Mouse (Mus musculus) testis, adult 2 months (tissue): ENCODE data around the gene Ttc28. TPM values are rescaled to one million over a fixed set of nuclear protein-coding genes. Genes with fewer than 3 reads are reported as not detected.

Source experiments
- H3K27ac ChIP-seq: fragments of 200-500 bp; 2 replicates; pipeline ENCODE4 v1.5.1; 2012; ENCODE audit warnings: low read depth, low read length; ENCODE audit not compliant: control insufficient read depth, insufficient read depth
- H3K27me3 ChIP-seq: fragments of 200-500 bp; 2 replicates; pipeline ENCODE4 v1.6.1; 2012; ENCODE audit warnings: mild to moderate bottlenecking, low read length, moderate library complexity; ENCODE audit not compliant: control insufficient read depth, insufficient read depth
- H3K36me3 ChIP-seq: fragments of 200-500 bp; 2 replicates; pipeline ENCODE4 v1.6.1; 2012; ENCODE audit warnings: mild to moderate bottlenecking, low read length; ENCODE audit not compliant: control insufficient read depth, insufficient read depth
- H3K4me1 ChIP-seq: fragments of 200-500 bp; 2 replicates; pipeline ENCODE4 v1.6.1; 2012; ENCODE audit warnings: low read length; ENCODE audit not compliant: control insufficient read depth, insufficient read depth
- H3K4me3 ChIP-seq: fragments of 200-500 bp; 2 replicates; pipeline ENCODE4 v1.5.1; 2012; ENCODE audit warnings: low read depth, mild to moderate bottlenecking, low read length, moderate library complexity, mixed read lengths; ENCODE audit not compliant: control insufficient read depth
- CTCF ChIP-seq: fragments of 200-500 bp; IDR thresholded peaks from 2 replicates; pipeline ENCODE4 v1.5.1; 2012; ENCODE audit warnings: low read depth, mild to moderate bottlenecking, inconsistent platforms, low read length, moderate library complexity; ENCODE audit not compliant: control insufficient read depth, insufficient read depth, insufficient replicate concordance
- POLR2A ChIP-seq: fragments of 200-500 bp; IDR thresholded peaks from 2 replicates; pipeline ENCODE4 v1.6.1; 2012; ENCODE audit warnings: low read depth, mild to moderate bottlenecking, inconsistent platforms, low read length, moderate library complexity; ENCODE audit not compliant: control insufficient read depth
- polyA plus RNA-seq: library from polyadenylated mRNA; depleted of rRNA; stranded (reverse); fragments of >200 nt; gene quantifications from 2 replicates; pipeline ENCODE4 v1.2.3, GENCODE M21; 2012

The Ttc28 gene
- polyA plus RNA-seq, 1 experiment: 4.6 TPM

DNA sequence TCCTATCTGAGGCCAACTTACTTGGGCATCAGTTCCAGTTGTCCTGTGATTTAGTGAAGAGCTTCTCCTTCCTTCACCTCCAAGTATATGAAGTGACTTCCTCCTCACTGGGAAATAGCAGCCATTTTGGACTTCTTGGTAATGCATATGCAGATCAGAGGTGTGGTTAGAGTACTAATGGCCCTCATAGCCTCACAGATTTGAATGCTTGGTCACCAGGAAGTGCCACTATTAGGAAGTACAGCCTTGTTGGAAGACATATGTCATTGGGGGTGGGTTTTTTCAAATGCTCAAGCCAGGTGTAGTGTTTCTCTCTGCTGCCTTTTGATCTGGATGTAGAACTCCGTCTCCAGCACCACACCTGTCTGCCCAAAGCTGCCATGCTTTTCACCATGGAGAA lies 10.3 kb downstream of the Ttc28 start:
- Histone ChIP-seq H3K36me3 (peaks cover 2% of the 10 kb centered on the region; the same call in 1 of the 2 replicates), H3K4me1 (no peaks in the 10 kb centered on the region), H3K4me3 (no peak overlapping the region), H3K27ac (no peak overlapping the region), H3K27me3 (no peaks in the 10 kb centered on the region)
- TF ChIP-seq POLR2A (no peak), CTCF (no peak)

DNA sequence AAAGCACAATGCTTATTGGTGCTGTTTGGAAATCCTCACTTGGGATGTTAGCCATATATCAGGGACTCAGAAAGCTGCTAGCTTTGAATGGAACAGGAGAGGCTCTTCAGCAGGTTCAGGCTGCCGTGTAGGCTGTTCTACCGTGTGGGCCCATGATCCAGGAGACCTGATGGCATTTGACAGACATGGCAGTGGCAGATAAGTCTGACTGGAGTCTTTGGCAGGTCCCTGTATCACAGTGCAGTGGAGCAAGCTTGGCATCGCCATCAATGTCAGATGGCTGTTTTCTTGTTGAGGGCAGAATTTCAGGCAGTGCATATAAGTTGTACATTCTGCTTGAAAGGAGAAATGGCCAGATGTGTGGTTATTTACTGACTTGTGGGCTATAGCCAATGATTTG lies 11.0 kb downstream of the Ttc28 start:
- Histone ChIP-seq H3K4me3 (no peak overlapping the region), H3K27ac (no peak overlapping the region), H3K36me3 (peaks cover 2% of the 10 kb centered on the region; the same call in 1 of the 2 replicates), H3K27me3 (no peaks in the 10 kb centered on the region), H3K4me1 (no peaks in the 10 kb centered on the region)
- TF ChIP-seq CTCF (no peak), POLR2A (no peak)

DNA sequence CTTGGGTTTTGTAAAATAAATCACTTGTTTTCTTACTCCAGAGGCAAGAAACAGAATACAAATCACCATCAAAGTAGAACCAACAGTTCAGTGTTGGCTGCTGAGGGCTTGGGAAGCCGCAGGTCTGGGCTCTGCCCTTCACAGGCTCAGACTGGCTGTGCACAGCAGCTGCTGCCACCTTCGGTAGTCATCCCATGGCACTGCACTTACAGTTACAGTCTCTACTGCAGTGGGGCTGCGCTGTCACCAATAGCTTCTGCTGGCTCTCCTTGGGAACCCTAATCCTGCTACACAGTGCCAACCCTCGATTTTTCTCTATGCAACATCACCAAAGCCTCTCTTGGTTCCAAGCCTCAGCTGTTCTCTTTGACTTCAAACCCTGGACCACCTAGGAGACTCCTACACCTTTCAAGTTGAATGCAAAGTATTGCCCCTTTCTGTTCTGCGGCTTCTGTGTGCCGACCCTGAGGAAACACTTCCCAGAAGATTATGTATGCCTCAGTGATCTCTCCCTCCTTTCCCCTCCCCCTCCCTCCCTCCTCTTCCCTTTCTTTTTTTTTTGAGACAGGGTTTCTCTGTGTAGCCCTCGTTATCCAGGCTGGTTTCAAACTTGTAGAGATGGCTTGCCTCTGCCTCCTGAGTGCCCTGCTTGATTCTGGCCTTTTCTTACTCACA lies 17.6 kb downstream of the Ttc28 start:
- Histone ChIP-seq H3K4me1 (no peaks in the 10 kb centered on the region), H3K27ac (no peak overlapping the region), H3K36me3 (peaks cover 2% of the 10 kb centered on the region; the same call in 1 of the 2 replicates), H3K4me3 (peak overlapping the region; percentile 70), H3K27me3 (no peaks in the 10 kb centered on the region)
- TF ChIP-seq POLR2A: no peak
- TF ChIP-seq CTCF: no peak

DNA sequence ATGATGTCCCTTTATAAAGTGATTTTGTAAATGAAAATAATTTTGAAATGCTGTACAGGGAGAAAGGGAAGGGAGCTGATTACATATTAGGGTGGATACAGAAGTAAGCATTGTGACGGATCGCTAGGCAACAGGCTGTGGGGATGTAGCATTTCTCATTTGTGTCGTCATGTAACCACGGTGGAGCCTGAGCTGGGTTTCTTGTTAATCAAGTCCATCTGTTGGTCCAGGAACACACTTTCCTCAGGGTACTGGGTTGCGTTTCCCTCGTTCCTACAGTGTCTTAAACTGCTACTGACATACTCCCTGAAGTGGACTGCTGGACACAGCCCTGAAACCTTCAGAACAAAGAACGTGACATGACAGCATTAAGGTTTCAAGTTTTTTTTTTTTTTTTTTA lies 18.6 kb downstream of the Ttc28 start:
- Histone ChIP-seq H3K4me3 (no peak overlapping the region), H3K27ac (no peak overlapping the region), H3K27me3 (no peaks in the 10 kb centered on the region), H3K36me3 (no peaks in the 10 kb centered on the region; the same call in 1 of the 2 replicates), H3K4me1 (no peaks in the 10 kb centered on the region)
- TF ChIP-seq CTCF (no peak), POLR2A (no peak)

DNA sequence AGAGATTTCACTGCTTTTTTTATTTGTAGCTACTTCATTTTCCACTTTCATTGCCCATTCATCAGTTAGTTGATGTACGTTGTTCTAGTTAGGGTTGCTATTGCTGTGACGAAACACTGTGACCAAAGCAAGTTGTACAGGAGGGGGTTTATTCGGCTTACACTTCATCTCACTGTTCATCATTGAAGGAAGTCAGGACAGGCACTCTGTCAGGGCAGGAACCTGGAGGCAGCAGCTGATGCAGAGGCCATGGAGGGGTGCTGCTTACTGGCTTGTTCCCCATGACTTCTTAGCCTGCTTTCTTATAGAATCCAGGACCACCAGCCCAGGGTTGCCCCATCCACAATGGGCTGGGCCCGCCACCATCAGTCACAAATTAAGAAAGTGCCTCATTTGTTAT lies 19.2 kb downstream of the Ttc28 start:
- Histone ChIP-seq H3K27ac (no peak overlapping the region), H3K4me3 (no peak overlapping the region), H3K36me3 (no peaks in the 10 kb centered on the region; the same call in 1 of the 2 replicates), H3K27me3 (no peaks in the 10 kb centered on the region), H3K4me1 (no peaks in the 10 kb centered on the region)
- TF ChIP-seq POLR2A (no peak), CTCF (no peak)

DNA sequence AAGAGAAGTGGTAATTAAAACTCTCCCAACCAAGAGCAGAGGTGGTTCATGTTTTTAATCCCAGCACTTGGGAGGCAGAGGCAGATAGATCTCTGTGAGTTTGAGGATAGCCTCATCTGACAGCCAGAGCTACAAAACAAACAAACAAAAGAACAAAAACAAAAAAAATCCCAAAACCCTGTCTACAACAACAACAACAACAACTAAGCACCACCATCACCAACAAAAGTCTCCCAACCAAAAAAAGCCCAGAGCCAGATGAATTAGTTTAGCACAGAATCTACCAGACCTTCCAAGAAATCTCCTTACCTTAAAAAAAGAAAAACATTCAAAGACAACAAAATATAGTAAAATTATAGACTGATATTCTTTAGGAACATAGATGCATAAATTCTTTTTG lies 20.7 kb downstream of the Ttc28 start:
- TF ChIP-seq CTCF (no peak), POLR2A (no peak)

DNA sequence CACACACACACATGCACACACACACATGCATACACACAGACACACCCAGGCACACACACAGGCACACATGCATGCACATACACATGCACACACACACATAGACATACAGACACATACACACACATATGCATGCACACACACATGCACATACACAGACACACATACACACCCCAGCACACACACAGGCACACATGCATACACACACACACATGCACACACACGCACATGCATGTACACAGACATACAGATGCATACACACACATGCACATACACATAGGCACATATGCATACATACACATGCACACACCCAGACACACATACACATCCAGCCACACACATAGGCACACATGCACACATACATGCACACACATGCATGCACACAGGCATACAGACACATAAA lies 27.1 kb downstream of the Ttc28 start:
- H3K27ac ChIP-seq: no peak overlapping the region

More for the DNA sequence above, 20.7 kb downstream of the Ttc28 start:
- Histone ChIP-seq H3K4me3 (no peak overlapping the region), H3K27ac (no peak overlapping the region), H3K27me3 (no peaks in the 10 kb centered on the region), H3K36me3 (no peaks in the 10 kb centered on the region; the same call in 1 of the 2 replicates), H3K4me1 (no peaks in the 10 kb centered on the region)

DNA sequence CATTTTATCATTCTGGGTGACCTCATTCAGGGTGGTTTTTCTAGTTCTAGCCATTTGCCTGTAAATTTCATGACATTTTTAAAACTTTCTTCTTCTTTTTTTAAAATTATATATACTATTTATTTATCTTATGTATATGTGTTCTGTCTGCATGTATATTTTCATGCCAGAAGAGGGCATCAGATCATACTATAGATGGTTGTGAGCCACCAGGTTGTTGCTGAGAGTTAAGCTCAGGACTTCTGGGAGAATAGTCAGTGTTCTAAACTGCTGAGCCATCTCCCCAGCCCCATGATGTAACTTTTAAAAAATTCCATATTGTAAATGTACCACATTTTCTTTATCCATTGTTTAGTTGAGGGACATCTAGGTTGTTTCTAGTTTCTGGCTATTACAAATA lies 29.3 kb downstream of the Ttc28 start:
- Histone ChIP-seq H3K27ac (no peak overlapping the region), H3K4me3 (no peak overlapping the region), H3K36me3 (no peaks in the 10 kb centered on the region), H3K4me1 (no peaks in the 10 kb centered on the region), H3K27me3 (no peaks in the 10 kb centered on the region)
- no peak for TF ChIP-seq CTCF
- TF ChIP-seq POLR2A: no peak

More for the DNA sequence above, 27.1 kb downstream of the Ttc28 start:
- H3K4me3 ChIP-seq: no peak overlapping the region
- no peak for TF ChIP-seq POLR2A
- TF ChIP-seq CTCF: no peak
- H3K27me3 ChIP-seq: no peaks in the 10 kb centered on the region
- no peaks in the 10 kb centered on the region for H3K36me3 ChIP-seq
- H3K4me1 ChIP-seq: no peaks in the 10 kb centered on the region
